Mouse (Mus musculus) heart, postnatal 10 days (tissue): ENCODE measurements around the gene Nepn. TPM values are rescaled to one million over a fixed set of nuclear protein-coding genes. Genes with fewer than 3 reads are reported as not detected.

Source experiments
- total RNA-seq, 2 experiments: library from RNA; stranded (reverse); gene quantifications; 2 replicates each; pipeline ENCODE4 v1.2.3; 2021

Nepn gene
- total RNA-seq, 2 experiments from 2014 or later: not detected

Other genes with a start within 250 kb of the Nepn start
- under 1 TPM in 1 of 2 experiments, not detected in 1; 0.07 TPM for gene Ros1, start 193.7 kb upstream of the Nepn start, total RNA-seq
- gene Dcbld1, start 155.4 kb upstream of the Nepn start, total RNA-seq: 1 to 10 TPM; 8.6 TPM
- gene Gm26741, start 30.2 kb upstream of the Nepn start, total RNA-seq: not detected
- 10 to 100 TPM; 20.9 to 21.4 TPM for gene Gopc, start 6.8 kb upstream of the Nepn start, total RNA-seq
- 10 to 100 TPM; 28.5 to 33.0 TPM for gene Nus1, start 28.6 kb downstream of the Nepn start, total RNA-seq